Mouse (Mus musculus): ENCODE results near the gene 6430548M08Rik. TPM values are rescaled to one million over a fixed set of nuclear protein-coding genes. Genes with fewer than 3 reads are reported as not detected.

Gene 6430548M08Rik
- polyA plus RNA-seq, 1 experiment from 2014 or later = 16.6 TPM

DNA sequence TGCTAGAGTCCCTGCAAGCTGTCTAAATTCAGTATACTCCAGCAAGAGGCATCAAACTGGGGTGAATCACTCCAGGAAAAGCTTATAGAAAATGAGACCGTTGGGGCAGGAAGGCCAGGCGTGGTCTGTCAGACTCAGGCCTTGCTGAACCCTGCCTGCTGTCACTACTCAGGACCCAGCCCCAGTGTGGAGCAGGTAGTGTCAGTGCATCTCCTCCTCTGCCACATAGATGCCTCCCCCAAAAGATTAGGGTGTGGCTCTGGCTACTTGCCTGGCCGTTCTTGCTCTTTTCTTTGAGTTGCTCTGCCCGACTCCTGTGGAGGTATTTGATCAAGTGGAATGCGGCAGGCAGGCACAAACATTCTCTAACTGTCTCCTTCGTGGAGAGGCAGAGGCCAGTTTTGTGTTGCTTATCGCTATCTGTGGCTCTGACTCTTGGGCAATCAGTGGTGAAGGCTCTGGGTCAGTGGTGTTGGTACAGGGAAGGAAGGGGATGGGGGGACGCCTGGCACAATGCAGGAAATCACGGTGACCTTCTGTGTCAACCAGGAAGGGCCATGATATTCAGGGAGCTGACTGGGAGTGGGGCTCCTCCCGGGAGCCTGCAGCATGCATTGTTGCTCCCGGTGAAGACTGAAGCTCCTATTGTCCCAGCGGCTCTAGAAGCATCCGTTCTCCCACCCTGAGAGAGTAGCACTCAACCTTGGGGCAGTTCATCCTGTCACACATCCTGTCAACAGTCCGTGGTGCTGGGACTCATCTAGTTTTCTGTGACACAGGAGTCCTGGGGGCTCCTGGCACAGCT, 12.6 kb downstream of the 6430548M08Rik start:
- no peaks in the 10 kb centered on the region for H3K9me3 ChIP-seq
- no peaks in the 10 kb centered on the region for H3K36me3 ChIP-seq
- H3K27me3 ChIP-seq = peaks cover 13% of the 10 kb centered on the region; the same call in 1 of the 2 replicates
- 0 out of 2 replicates have a peak overlapping the region, but pooled peaks have one; percentile 6 for H3K9ac ChIP-seq (replicated peaks)
- H3K4me3 ChIP-seq = no peak overlapping the region
- peaks cover 46% of the 10 kb centered on the region for H3K4me1 ChIP-seq
- 26% methylated on average over 14 of the region's 14 CpGs for WGBS
- H3K4me2 ChIP-seq (replicated peaks) = 0 out of 2 replicates have a peak overlapping the region, but pooled peaks have one; percentile 5
- no peak for ATAC-seq (ENCODE audit: low FRiP score, low read depth)
- peak overlapping the region; percentile 43 for H3K27ac ChIP-seq (replicated peaks)

DNA sequence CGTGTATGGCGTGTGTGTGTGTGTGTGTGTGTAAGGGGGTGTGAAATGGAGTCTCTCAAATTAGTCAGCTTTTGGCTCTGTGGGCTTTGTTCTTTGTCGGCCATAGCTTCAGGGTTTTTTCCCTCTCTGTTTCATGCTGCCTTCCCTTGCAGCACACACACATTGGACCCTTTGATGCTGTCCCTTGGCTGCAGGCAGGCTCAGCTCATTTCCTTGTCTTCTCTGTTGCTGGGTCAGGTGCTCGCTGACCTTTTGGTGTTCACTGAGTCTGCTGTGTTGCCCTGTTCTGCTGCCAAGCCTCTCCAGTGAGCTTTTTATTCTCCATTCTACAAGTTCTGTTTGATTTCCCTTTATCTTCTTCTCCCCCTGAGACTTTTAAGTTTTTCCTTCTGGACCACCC, 15.6 kb downstream of the 6430548M08Rik start:
- Histone ChIP-seq H3K27ac (replicated peaks) (peak overlapping the region; percentile 42; the same call in 1 of the 2 replicates), H3K4me1 (peaks cover 40% of the 10 kb centered on the region), H3K9me3 (no peaks in the 10 kb centered on the region), H3K9ac (replicated peaks) (no peak overlapping the region), H3K36me3 (no peaks in the 10 kb centered on the region), H3K27me3 (0 out of 2 replicates have a peak, but pooled peaks cover 10% of the 10 kb centered on the region), H3K4me3 (no peak overlapping the region), H3K4me2 (replicated peaks) (no peak overlapping the region)
- ATAC-seq (ENCODE audit: low FRiP score, low read depth) = no peak
- WGBS = 37% methylated on average over 4 of the region's 4 CpGs

DNA sequence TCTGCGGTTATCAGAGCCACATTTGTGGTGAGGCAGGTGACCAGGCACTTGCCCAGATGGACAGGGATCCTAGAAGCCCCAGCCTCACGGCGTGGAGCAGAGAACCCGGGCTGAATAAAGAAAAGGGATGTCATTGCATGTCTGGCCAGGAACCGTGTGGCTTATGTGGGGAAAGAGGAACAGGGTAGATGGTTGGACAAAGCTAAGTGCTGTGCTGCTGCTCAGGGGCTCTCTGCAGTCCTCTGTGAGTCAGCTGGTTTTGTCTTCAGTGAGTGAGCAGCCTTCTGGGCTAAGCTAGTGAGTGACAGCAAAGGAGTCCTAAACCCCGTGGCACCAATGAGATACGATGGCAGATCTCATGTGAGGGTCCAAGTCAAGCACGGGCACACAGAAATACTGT, 17.2 kb downstream of the 6430548M08Rik start:
- Histone ChIP-seq H3K9ac (replicated peaks) (no peak overlapping the region), H3K27ac (replicated peaks) (no peak overlapping the region), H3K27me3 (0 out of 2 replicates have a peak, but pooled peaks cover 10% of the 10 kb centered on the region), H3K4me3 (no peak overlapping the region), H3K9me3 (no peaks in the 10 kb centered on the region), H3K4me2 (replicated peaks) (no peak overlapping the region), H3K4me1 (peaks cover 28% of the 10 kb centered on the region), H3K36me3 (no peaks in the 10 kb centered on the region)
- no peak for ATAC-seq (ENCODE audit: low FRiP score, low read depth)
- 86% methylated on average over 8 of the region's 8 CpGs for WGBS

DNA sequence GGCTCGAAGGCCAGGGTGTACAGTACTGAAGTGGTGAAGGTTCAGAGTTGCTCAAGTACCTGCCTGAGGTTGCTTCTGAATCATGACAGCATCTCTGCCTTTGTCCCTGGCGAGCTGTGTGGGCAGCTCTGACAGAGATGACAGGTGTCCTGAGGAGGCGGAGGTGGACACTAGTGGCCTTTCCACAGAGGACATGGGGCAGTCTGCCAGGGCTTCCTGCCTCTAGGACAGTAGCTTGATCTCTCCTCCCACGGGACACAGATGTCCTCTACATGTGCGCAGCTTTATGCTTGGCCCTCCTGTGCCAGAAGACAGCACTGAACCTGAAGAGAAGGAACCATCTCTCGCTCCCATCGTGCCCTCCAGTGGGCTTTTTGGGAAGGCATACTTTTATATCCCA, 19.2 kb downstream of the 6430548M08Rik start:
- ATAC-seq (ENCODE audit: low FRiP score, low read depth) = no peak
- 0 out of 2 replicates have a peak, but pooled peaks cover under 1% of the 10 kb centered on the region for H3K27me3 ChIP-seq
- no peak overlapping the region for H3K9ac ChIP-seq (replicated peaks)
- H3K4me2 ChIP-seq (replicated peaks) = no peak overlapping the region
- H3K9me3 ChIP-seq = no peaks in the 10 kb centered on the region
- H3K36me3 ChIP-seq = no peaks in the 10 kb centered on the region
- no peak overlapping the region for H3K27ac ChIP-seq (replicated peaks)
- peaks cover 18% of the 10 kb centered on the region for H3K4me1 ChIP-seq
- 87% methylated on average over 7 of the region's 7 CpGs for WGBS
- no peak overlapping the region for H3K4me3 ChIP-seq

DNA sequence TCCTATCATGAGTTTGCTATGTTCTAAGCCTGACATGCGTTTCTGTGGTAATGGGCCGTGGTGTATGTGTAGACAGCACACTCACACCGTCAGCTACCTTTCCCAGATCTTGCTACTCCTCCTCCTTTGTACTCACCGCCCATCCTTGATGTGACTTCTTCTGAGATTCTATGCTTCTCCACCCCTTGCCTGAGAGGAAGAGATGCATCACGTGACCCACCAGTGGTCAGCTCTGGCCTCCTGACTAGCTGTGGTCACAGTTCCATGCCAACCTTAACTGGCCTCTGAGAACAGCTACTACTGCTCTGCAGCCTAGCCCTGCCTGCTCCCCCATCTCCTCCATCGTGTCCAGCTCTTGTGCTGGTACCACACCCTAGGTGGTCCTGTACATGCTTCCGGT, 21.7 kb downstream of the 6430548M08Rik start:
- Histone ChIP-seq H3K9ac (replicated peaks) (no peak overlapping the region), H3K27ac (replicated peaks) (no peak overlapping the region), H3K36me3 (no peaks in the 10 kb centered on the region), H3K9me3 (no peaks in the 10 kb centered on the region), H3K4me1 (peaks cover 9% of the 10 kb centered on the region), H3K4me3 (no peak overlapping the region), H3K4me2 (replicated peaks) (no peak overlapping the region), H3K27me3 (0 out of 2 replicates have a peak, but pooled peaks cover 5% of the 10 kb centered on the region)
- ATAC-seq (ENCODE audit: low FRiP score, low read depth) = no peak
- WGBS = 89% methylated on average over 7 of the region's 7 CpGs

DNA sequence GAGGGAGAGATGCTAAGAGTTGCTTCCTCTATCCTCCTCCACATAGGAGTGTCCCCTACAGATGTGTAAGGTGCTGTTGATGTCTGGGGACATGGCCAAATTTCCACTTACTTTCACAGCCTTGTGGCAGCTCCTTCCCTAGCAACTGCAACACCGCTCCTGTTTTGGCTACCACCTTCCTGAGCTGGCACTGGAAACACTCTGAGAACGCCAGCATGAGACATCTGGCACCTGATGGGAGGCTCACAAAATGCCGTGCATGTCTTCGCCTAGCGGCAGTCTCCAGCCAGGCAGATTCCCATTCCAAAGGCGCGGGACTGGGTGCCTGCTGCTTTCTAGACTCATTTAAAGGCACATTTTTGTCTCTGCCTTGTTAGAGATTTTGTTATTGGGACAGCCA, 22.7 kb downstream of the 6430548M08Rik start:
- H3K9ac ChIP-seq (replicated peaks) = no peak overlapping the region
- H3K27ac ChIP-seq (replicated peaks) = no peak overlapping the region
- H3K4me3 ChIP-seq = no peak overlapping the region
- H3K36me3 ChIP-seq = no peaks in the 10 kb centered on the region
- no peak for ATAC-seq (ENCODE audit: low FRiP score, low read depth)
- H3K4me2 ChIP-seq (replicated peaks) = no peak overlapping the region
- 60% methylated on average over 7 of the region's 7 CpGs for WGBS
- H3K9me3 ChIP-seq = no peaks in the 10 kb centered on the region
- 0 out of 2 replicates have a peak, but pooled peaks cover 5% of the 10 kb centered on the region for H3K27me3 ChIP-seq
- peaks cover 15% of the 10 kb centered on the region for H3K4me1 ChIP-seq

DNA sequence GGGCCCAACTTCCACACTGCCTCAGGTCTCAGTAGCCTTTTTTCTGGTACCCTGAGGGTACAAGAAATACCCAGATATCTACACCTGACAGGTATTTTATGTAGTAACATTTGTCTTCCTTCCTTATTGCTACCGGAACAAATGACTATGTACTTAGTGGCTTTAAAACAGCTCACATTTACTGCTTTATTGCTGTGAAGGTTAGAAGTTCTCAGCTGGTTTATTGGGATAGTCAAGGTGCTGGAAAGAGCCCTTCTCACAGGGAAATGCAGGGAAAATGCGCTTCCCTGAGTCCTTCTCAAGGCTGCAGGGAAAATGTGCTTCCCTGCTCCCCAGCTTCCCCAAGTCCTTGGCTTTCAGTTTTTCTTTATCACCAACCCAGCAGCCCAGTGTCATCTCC, 25.0 kb downstream of the 6430548M08Rik start:
- Histone ChIP-seq H3K36me3 (no peaks in the 10 kb centered on the region), H3K4me3 (no peak overlapping the region), H3K9me3 (no peaks in the 10 kb centered on the region), H3K9ac (replicated peaks) (no peak overlapping the region), H3K4me2 (replicated peaks) (no peak overlapping the region), H3K4me1 (peaks cover 25% of the 10 kb centered on the region), H3K27me3 (0 out of 2 replicates have a peak, but pooled peaks cover 5% of the 10 kb centered on the region), H3K27ac (replicated peaks) (no peak overlapping the region)
- 92% methylated on average over 2 of the region's 2 CpGs for WGBS
- no peak for ATAC-seq (ENCODE audit: low FRiP score, low read depth)

DNA sequence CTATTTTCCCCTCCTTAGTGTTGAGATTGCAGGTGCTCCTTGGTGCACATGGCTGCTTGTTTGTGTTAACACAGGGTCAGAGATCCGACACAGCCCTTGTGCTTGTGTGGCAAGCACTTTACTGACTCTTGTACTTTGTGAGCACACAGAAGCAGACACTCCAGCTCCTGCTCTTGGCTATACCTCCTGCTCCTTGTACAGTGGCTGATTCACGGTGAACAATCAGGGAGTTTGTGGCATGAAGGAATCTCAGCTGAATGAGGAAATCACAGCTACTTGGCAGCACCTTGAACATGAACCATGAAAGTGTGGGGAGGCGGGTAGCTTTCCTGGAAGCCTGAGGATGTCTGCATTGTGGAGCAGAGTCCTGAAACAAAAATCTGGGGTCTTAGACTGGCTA, 26.8 kb downstream of the 6430548M08Rik start:
- Histone ChIP-seq H3K9ac (replicated peaks) (no peak overlapping the region), H3K4me2 (replicated peaks) (no peak overlapping the region), H3K9me3 (no peaks in the 10 kb centered on the region), H3K27ac (replicated peaks) (no peak overlapping the region), H3K4me1 (peaks cover 39% of the 10 kb centered on the region), H3K36me3 (no peaks in the 10 kb centered on the region), H3K4me3 (no peak overlapping the region), H3K27me3 (0 out of 2 replicates have a peak, but pooled peaks cover 5% of the 10 kb centered on the region)
- no peak for ATAC-seq (ENCODE audit: low FRiP score, low read depth)
- 83% methylated on average over 3 of the region's 3 CpGs for WGBS

DNA sequence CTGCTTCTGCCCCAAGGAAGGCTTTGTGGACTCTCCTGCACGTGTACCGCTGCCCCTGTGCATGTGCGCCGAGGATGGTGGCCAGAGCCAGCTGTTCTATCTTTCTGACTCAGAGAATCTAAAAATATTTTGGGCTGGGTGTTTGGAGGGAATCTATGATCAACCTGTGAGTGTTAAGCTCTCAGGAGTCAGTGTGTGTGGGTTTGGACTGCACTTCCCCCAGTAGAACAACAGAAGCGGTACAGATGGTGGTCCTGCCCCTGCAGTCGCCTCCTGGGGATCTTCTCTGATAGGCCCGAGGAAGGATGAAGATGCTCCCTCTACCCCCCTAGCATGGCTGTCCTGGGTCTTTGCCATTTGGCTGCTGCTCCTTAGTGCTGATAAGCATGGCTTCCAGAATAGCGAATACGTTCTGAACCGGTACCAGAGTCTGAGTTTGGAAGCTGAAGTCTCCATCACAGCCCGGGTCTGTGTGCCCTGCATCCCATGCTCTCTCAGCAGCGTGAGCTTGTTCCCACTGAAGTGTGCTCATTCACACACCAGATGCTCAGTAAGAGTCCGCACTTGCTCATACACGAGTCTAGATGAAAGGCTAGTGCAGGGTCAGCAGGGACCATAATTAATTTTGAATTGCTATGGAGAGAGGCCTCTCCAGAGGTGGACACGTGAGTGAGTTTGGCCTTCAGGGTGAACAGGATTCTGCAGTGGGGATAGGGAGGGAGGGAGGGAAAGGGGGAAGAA, 30.1 kb downstream of the 6430548M08Rik start:
- no peak overlapping the region for H3K9ac ChIP-seq (replicated peaks)

DNA sequence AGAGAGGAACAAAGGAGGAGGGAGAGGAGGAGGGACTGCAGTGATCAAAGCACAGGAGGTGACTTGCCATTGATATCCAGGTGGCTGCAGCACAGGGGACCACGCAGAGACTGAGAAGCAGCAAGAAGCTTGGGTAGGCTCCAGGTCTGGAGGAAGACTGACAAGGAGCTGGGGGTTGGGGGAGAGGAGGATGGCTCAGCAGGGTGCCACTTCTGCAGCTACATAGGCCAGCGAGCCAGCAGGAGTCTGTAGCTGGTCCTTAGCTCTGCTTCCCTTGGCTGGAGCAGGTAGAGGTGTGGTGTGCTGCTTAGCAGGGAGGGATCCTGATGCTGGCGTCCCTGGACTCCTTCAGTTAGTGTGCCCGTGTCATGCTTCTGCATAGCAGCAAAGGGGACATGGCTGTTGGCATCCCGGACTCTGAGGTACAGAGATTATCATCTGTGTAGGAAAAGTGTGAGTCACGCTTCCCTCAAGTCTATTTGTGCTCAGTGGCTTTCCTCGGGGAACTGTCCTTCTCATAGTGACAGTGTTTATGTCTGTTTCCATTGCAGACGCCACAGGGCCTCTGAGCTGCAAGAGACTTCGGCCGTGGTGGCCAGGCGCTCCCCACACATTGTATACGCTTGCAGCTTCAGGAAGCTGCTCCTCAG, 30.8 kb downstream of the 6430548M08Rik start:
- Histone ChIP-seq H3K4me3 (no peak overlapping the region), H3K36me3 (no peaks in the 10 kb centered on the region), H3K4me2 (replicated peaks) (no peak overlapping the region), H3K27me3 (no peaks in the 10 kb centered on the region; the same call in 1 of the 2 replicates), H3K4me1 (peaks cover 31% of the 10 kb centered on the region), H3K27ac (replicated peaks) (peak overlapping the region; percentile 78), H3K9me3 (no peaks in the 10 kb centered on the region), H3K9ac (replicated peaks) (no peak overlapping the region)
- WGBS = 60% methylated on average over 12 of the region's 12 CpGs
- no peak; the same call in 1 of the 2 replicates for ATAC-seq (ENCODE audit: low FRiP score, low read depth)

More for the DNA sequence above, 30.1 kb downstream of the 6430548M08Rik start:
- WGBS = 62% methylated on average over 15 of the region's 15 CpGs
- H3K4me1 ChIP-seq = peaks cover 31% of the 10 kb centered on the region
- H3K4me3 ChIP-seq = no peak overlapping the region
- H3K9me3 ChIP-seq = no peaks in the 10 kb centered on the region
- no peaks in the 10 kb centered on the region for H3K27me3 ChIP-seq
- ATAC-seq (ENCODE audit: low FRiP score, low read depth) = peak; percentile 65
- H3K27ac ChIP-seq (replicated peaks) = peak overlapping the region; percentile 78
- no peak overlapping the region for H3K4me2 ChIP-seq (replicated peaks)
- no peaks in the 10 kb centered on the region for H3K36me3 ChIP-seq

DNA sequence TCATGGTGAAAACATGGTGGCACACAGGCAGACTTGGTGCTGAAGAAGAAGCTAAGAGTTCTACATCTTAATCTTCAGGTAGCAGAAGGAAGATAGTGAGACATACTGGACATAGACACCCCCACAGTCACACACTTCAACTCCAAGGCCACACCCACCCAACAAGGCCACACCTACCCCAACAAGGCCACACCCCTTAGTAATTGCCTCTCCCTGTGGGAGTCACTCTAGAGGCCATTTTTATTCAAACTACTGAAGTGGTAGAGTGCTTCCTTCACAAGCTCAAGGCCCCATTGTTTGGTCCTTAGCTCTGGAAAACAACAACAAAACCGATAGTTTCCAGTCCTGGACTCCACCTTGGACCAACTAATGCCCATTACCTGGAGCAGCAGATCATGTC, 32.1 kb downstream of the 6430548M08Rik start:
- H3K4me2 ChIP-seq (replicated peaks) = no peak overlapping the region
- no peaks in the 10 kb centered on the region for H3K36me3 ChIP-seq
- no peak for ATAC-seq (ENCODE audit: low FRiP score, low read depth)
- 82% methylated on average over 1 of the region's 1 CpGs for WGBS
- H3K9ac ChIP-seq (replicated peaks) = no peak overlapping the region
- H3K4me1 ChIP-seq = peaks cover 30% of the 10 kb centered on the region
- H3K4me3 ChIP-seq = no peak overlapping the region
- H3K27me3 ChIP-seq = no peaks in the 10 kb centered on the region; the same call in 1 of the 2 replicates
- no peak overlapping the region for H3K27ac ChIP-seq (replicated peaks)
- no peaks in the 10 kb centered on the region for H3K9me3 ChIP-seq

Measured in midbrain, embryonic 12.5 days (tissue).